Mouse (Mus musculus): ENCODE results near the gene Slc39a13.

Slc39a13 gene

DNA sequence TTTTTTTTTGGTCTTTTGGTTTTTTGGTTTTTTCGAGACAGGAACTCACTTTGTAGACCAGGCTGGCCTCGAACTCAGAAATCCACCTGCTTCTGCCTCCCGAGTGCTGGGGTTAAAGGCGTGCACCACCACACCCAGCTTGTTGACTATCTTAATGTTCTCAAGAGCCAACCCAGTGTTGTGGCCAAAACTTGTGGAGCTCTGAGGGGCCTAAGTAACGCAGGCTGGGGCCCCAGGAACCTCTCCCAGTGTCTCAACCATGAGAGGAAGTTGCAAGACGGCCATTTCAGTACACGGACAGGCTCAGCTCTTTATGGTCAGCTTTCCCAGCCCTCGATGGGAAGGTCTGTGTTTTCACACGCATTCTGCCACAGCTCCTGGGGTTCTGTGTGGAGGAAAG is 18.8 kb upstream of the Slc39a13 start:
- DNase-seq (ENCODE audit: low spot score): no peak

DNA sequence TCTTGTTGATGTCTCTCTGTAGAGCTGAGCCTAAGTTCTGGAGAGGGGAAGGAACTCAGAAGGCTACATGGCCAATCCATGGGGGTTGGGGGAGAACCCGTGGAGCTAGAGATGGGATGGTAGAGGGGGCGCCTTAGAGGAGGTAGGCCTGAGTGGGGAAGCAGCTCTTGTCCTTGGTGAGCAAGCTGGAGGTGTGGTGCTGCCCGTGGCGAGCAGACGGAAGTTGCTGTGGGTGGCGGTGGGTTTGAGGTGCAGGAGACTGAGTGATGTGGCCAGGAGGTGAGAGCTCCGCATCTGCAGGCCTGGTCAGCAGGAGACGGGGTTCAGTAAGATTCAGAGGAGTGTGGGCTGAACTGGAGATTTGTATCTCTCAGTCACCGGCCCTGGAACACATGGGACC is 17.2 kb upstream of the Slc39a13 start:
- no peak for DNase-seq (ENCODE audit: low spot score)

DNA sequence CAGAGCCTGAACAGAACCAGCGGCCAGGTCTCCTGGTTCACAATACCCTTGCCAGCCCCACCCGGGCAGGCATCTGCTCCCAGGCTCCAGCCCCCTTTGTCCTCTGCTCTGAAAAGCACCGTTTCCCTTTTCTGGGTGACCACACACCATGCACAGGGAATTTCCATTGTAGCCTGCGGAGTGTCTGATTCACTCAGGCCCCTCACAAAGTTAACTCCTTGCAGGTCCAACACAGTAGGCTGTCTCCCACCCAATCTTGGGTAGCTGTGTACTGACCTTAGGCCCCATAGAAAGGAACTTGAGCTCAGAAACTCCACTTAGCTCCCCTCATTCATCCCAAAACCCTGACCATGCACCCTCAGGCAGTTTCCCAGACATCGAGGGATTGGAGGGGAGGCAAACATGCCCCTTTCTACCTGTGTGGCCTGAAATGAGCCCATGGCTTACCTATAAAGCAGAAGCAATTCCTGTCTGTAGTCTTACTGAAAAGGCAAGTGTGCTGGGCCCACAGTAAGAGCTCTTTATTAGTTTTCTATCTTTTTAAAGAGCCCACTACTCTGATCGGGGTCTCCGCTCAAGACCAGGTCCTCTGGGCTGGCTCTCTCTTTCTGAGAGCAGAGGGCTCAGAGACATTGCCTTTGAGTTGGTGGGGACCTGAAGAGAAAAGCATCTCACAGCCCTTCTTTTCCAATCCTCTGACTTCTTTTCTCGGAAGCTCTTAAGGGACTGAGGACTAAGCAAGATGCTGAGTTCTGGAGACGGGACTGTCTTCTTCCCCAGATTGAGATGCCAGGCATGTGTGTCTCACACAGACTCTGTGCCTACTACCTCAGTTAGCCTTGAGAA is 16.4 kb upstream of the Slc39a13 start:
- DNase-seq (ENCODE audit: low spot score): no peak

DNA sequence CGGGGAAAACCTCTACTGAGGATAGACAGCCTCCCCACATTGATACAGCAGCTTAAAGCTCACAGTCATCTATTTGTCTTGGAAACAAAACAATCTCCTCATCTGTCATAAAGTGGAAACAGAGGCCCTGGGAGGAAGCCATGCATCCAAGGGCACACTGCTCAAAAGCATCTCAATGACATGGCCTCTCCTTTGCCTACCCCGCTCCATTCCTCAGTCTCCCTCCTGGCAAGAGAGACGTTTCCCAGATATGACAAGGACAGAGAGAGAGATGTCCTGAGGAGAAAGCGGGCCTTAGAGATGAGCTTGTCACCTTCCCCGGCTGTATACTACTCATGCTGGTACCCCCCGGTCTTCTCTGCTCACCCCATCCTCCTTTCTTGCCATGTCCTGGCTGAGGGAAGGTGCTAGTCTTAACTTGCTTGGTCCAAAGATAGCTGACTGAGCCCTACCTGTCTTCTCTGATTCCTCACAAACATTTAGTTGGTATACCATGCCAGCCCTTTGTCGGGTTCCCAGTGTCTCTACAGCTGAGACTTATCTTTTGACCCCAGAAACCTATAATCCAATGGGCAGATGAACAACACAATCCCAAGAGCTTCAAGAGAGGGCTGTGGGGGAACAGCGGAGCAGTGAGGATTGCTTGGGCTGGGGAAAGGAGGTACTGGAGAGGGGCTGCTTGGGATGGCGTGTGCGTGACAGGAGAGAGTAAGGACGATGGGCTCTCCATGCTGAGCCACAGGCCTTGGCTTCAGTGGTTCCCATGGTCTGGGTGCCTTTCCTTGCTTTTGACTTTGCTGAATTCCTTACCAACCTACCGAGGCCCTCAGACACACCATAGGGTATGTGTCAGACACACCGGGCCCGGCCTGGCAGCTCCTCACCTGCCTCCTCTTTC is 15.5 kb upstream of the Slc39a13 start:
- DNase-seq (ENCODE audit: low spot score): no peak

DNA sequence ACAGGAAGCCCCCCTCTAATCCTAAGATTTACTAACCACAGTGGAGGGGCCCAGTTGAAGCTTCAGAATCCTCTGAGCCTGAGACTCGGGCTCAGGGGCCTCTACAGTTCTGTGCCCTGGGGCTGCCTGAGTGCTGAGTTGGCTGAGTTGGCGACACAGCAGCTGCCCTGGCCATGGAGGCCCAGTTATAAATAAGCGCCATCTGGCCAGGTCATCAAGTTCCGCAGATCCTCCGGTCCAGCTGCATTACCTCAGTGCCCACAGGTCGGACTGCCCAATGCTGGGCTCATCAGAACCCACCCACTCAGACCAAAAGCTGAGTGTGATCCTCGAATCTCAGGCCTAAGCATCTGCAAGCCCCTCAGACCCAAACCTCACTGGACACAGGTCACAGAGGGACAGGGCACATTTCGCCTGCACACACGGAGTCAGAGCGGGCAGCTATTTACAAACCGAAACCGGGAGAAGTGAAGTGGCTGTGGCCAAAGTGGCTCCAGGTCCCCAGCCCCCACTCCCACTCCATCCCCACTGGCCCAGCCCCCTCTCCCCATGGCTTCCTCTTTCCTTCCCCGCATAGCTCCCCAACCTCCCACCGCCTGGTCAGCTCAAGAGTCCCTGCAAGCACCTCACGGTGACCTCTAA is 14.1 kb upstream of the Slc39a13 start:
- no peak for DNase-seq (ENCODE audit: low spot score)

DNA sequence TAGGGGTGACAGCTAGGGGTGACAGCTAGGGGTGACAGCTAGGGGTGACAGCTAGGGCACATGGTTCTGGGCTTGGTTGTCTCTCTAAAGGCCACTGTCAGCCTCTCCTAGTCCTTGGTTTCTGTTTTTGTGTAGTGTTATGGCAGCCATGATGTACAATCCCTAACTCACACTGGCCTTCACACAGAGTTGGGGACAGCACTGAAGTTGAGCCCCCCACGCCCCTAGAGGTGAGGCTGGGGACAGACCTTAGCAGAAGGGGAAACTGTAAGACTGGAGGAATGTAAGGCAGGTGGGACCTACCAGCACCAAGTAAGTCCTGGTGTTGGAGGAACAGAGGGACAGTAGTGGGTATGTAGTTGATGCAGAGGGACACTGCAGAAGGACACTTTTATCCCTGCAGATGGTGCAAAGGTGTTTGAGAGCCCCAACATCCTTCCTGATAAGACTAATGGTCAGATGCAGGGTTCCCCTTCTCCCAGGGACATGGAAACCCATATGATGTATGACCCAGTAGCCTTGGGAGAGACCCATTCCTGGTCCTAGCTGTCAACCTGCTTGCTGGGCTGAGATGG is 13.2 kb upstream of the Slc39a13 start:
- DNase-seq (ENCODE audit: low spot score): no peak

DNA sequence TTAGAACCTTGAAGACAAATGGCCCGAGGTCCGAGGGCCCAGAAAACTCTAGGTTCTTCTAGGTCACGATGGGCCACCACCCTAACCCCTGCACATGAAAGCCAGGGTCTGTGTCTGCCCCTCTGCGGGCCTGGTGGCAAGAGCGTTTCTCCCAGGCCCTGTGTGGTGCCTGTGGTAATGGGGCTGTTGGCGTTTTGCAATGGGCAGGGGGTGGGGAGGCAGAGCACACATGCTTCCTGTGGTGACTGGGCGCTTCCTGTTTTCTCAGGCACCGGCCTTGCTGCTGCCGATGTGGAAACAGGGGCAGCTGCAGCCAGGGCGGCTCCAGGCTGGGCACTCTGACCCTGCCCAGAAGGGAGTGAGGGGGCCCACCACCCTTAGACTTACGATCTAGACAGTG is 12.6 kb upstream of the Slc39a13 start:
- DNase-seq (ENCODE audit: low spot score): no peak

DNA sequence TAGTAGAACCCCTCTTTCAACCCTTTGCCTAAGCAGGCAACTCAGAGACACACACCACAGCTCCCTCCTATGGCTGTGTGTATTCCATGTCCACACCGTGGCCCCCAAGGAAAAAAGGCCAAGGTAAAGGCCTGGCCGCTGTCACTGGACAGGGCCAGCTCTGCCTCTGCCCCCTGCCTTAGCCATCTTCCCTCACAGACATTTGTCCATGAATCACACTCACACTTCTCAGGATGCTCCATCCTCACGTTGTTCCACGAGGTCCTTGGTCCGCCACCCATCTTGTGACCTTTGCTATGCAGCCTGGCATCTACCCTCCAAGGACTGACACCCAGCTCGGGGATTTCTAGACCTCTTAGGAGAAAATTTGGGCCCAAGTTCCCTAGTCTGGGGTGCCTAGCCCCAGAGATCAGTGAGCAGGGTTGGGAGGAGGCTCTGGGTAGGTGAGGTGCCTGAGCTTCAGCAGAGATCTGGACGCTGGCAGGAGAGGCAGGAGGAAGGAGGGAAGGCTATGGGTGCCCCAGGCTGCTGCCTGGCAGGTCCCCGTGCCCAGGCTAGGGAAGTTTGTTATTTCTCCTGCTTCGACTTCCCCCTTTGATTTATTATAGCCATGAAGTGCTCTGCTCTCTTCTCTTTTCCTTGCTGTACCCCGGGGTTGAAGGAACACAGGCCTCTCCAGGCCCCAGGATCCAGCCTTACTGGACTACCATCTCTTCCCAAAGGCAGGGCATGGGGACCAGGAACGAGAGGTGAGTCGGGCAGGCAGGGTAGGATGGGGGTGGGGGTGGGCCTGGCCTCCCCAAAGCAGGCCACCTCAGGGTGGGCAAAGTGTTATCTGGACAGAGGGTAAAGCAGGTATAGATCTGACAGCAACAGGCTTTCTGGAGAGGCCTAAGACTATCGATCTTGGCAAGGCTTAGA is 11.8 kb upstream of the Slc39a13 start, which contains the start of gene Spi1:
Spi1 (plus strand) TSS at position 616 of the 921 bp plus-strand sequence.
- no peak for DNase-seq (ENCODE audit: low spot score)

DNA sequence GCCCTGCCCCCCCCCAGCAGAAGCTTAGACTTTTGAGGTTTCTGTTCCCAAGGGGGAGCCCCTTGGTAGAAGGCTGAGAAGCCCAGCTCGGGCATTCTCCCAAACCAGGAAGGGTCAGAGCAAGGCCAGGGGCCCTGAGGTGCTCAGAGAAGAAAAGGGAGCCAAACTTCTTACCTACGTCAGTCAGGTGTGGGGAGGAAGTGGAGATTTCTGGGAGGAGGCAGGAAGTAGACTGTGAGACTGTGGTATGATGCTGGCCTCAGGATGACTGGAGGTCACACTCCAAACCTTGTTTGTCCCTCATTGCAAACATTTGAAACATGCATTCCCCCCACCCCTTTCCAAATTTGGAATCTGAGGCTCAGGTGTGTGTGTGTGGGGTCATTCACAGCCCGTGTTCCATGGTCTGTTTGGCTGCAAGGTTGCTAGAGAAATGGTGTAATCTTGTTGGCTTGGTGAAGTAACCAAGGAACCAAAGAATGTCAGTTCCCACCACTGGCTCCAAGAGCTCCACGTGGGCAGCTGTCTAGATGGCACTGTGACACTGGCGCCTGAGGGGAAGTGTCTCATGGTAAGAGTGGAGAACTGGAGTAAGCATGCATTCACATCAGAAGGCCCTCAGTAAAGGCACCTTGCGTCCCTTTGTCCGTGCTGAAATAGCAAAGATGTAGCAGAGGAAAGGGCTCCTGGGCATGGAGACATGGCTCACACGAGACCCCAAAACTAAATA is 10.7 kb upstream of the Slc39a13 start:
- no peak for DNase-seq (ENCODE audit: low spot score)

DNA sequence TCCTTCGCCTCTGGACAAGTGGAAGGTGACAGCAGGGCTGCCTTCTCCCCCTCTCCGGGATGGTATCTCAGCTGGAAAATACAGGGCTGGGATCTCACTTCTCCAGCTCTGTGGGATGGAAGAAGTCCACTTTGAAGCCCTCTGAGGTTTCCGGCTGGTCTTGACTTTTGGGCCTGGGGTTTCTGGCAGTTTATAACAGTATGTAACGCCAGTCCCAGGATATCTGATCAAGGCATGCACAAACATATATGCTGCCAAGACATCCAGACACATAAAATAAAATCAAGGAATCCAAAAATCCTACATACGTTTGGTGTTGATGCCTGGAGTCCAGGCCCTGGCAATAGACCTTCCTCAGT is 8.8 kb upstream of the Slc39a13 start:
- no peak for DNase-seq (ENCODE audit: low spot score)

DNA sequence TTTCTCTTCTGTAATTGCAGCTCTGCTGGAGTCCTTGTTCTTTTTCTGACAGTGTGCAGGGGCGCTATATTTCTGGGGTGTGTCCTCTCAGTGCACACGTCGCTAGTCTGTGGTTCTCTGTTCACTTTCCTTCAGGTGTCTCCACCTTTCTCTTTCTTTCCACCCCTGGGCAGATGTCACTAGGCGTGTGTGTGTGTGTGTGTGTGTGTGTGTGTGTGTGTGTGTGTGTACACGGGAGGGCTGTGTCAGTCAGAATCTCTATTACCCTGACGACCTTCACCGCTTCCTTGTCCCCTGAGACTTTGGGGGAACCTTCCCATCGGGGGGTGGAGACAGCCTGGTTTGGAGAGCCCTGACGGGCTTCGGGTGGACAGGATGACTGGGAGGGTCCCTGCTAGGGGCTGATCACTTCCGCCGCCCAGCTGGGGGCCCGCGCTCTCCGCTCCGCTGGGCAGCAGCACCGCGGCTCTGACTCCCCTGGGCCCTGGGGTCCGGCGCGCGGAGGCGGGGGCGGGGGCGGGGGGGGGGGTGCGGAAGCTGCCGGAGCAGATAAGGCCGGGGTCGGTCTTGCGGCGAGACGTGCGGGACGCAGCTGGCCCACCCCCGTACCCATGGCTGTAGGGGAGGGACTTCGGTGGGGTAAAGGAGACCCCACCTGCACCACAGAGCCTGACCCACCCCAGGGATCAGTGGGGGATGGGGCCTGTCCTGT is 8.3 kb upstream of the Slc39a13 start:
- no peak for DNase-seq (ENCODE audit: low spot score)

DNA sequence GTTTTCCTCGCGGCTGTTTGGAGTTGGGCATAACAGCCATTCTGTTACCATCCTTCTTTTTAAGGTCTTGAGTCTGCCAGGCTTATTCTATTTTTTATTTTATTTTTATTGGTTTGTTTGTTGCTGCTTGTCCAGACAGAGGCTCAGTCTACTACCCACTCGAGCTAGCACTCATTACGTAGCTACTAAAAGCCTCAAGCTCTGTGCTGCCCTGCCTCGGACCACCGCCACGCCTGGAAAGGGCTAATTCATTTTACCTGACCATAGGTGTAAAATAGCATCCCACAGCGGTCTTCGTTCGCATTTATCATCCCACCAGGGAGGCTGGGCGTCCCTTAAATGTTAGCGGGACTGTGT is 7.7 kb upstream of the Slc39a13 start:
- no peak for DNase-seq (ENCODE audit: low spot score)

DNA sequence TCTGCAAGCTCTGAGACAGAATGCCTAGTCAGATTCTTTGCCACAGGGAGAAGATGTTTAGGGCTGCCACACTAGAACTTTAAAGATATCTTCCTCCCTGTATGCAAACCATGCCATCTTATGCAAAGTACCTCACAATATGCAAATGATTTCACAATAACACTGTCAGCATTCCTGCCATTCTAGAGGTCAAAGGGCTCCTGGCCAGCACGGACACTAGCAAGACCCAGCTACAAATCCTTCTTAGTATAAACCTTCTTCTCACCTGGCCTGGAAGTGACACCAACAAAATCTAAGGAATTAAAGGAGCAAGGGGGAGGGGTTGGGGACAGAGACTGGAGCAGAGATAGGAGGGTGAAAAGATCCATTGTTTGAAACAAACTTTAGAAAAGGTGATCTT is 1.9 kb upstream of the Slc39a13 start:
- no peak for DNase-seq (ENCODE audit: low spot score)

DNA sequence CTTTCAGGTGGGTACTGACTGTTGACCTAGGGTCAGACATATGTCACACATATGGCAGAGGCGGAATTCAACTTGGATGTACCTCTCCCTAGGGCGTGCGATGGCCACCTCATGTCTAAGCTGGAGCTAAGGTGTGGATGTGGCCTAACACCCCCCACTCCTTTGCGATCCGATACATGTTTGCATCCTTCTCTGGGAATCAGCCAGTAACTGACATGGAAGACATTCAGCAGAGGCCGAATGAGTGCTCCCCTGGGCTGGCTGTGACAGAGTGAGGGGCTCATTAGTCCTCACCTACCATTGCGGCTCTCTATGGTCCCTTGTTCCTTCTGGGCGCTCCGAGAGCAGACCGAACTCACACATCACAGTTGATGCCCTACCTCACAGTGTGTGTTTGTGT is 842 bp upstream of the Slc39a13 start:
- DNase-seq (ENCODE audit: low spot score): no peak

DNA sequence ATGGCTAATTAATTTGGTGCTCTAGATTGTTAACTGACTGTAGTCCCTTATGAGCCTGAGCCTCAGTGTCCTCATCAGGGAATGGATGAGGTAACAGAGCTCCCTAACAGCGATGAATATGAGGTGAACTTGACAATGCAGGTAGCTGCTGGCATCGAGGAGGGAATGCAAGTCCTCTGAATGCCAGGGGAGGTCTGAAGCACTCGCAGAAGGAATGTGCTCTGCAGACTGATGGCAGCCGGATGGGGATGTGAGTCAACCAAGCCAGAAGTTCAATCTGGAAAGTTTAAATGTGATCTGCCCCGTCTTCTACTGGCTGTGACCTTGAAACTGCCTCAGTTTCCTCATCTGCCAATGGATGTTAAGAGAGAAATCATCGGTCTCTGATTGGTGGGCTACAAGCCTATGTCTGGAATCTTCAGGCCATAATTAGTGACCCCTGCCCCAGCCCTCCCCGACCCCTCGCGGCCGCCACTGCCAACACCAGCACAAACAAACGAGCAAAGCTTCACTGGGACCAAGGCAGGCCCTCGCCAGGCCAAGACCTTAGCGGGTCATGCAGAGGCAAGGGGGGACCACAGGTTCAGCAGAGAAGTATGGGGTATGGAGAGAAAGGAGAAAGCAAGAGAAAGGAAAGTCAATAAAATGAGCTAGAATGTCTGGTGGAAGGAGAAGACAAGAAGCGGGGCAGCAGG is 764 bp downstream of the Slc39a13 start:
- no peak for DNase-seq (ENCODE audit: low spot score)

DNA sequence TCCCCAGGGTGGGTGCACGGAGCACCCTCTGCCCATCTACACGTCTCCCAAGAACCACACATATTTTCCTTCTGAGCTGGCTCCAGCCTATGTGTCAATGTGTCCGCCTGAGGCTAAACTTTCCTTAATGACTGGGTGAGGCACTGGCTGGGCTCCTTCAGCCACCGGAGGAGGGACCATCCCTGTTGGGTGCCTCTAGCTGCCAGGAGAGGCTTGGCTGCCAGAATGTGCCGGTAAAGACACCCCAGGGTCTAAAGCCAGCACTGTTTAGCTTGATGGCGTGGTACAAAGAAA is 1.4 kb downstream of the Slc39a13 start:
- DNase-seq (ENCODE audit: low spot score): no peak

DNA sequence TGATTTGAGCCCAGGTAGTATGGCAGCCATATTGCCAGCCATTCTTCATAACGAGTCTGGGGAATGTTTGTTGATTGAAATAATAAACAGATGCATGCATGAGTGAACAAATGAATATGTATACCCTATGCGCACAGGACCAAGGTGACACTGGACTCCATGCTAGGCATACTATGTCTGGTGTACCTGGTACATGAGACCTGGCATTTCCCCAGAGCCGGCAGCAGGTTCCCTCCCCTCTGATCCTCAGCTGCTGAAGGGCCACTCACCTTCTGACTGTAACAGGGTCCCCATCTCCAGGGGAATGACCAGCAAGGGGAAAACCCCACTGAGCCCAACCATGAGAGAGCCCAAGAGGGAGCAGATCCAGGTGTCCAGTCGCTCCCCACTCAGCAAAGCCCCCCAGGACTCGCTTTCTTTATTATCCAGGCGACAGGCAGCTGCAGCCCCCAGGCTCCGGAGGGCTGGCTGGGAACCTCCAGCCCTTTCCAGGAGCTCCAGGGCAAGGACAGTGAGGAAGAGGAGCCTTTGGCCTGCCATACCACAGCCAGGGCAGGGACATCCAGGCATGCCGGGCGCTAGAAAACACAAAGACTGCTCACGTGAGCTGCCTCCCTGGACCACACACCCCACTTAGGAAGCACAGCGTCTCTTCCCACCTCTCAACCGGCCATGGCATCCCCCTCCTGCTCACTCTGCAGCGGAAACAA is 1.9 kb downstream of the Slc39a13 start:
- DNase-seq (ENCODE audit: low spot score): no peak

DNA sequence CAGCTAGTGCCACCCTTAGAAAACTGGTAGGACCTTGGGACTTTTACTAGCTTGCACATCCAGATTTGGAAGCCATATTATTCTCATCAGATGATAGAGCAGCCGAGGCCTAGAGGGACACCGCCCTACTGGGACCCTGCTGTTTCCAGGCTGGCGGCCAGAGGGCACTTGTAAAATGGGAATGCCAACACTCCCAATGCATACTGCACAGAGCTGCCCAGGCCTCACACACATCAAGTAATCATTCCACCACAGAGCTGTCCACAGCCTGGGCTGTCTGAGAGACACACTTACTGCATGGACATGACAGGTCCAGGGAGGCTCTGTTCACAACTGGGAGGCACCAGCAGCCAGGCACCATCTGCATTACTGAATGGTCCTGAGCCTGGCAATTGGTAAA is 3.8 kb downstream of the Slc39a13 start:
- no peak for DNase-seq (ENCODE audit: low spot score)

DNA sequence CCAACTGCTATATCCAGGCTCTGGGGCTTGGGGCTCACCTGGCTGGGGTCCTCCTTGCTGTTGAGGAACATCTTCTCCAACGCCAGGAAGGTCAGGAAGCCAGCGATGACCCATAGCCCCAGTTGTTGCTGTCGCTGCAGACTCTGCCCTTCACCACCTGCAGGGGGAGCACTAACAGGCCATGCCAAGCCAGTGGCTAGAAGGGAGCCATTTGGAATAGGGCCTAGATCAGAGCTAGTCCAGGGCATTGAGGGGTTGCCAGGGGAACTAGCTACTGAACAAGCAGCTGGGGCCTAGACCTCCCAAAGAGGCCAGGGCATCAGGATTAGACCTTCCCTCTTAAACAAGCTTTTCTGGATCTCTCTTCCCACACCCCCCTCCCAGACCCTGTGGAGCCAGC is 4.7 kb downstream of the Slc39a13 start:
- DNase-seq (ENCODE audit: low spot score): no peak
